Mouse (Mus musculus): ENCODE data around the gene Camsap2.

DNA sequence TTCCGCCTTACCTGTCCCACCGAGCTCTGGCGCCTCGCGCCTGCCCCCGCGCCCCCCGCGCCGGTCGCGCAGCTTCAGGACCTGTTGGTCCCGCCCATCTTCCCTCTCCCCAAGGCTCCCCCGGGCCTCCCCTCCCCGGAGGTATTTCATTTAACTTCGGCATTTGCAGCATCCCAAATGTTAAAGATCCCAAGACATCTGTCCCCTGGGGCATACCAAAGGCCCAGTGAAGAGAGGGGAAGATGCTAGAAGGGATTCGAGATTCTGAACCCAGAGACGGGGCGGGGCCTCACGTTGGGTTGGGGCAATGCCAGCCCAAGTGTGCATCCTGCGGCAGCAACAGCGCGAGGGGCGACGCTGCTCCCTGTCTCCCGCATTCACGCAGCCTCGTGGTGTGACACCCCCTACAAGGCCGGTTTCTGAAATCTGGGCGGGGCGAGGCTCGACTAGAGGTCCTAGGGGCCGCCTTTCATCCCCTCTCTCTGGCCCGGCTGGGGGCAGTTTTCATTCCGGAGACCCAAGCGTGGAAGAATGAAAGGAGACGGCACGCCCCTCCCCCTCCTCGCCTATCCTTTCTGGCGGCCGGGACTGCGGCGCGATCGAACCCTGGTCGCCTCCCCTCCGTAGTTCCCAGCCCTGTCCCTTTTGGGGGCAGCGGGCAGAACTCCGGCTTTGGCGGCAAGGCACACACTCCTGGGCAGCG is 111.9 kb downstream of the Camsap2 start, which contains the start of gene Inava:
- TF ChIP-seq CTCF (IDR thresholded peaks at IDR 0.05; ENCODE audit: extremely low read depth, insufficient read depth, low read length): no peak
- no peak for TF ChIP-seq POLR2A (IDR thresholded peaks at IDR 0.05; ENCODE audit: extremely low read depth, insufficient read depth, low read length)
